Mouse (Mus musculus) hematopoietic multipotent progenitor cell, adult 10-12 weeks (in vitro differentiated cells): ENCODE results near the gene Rps12-ps3. TPM values are rescaled to one million over a fixed set of nuclear protein-coding genes. Genes with fewer than 3 reads are reported as not detected.

Experiments used
- polyA plus RNA-seq: library from polyadenylated mRNA; stranded (reverse); fragments of >175 nt; gene quantifications from 2 replicates; pipeline ENCODE4 v1.2.3, GENCODE M21; 2012; ENCODE audit warnings: low replicate concordance

Rps12-ps3 gene
- 4.9 and 56.9 TPM in 2 replicates for polyA plus RNA-seq

DNA sequence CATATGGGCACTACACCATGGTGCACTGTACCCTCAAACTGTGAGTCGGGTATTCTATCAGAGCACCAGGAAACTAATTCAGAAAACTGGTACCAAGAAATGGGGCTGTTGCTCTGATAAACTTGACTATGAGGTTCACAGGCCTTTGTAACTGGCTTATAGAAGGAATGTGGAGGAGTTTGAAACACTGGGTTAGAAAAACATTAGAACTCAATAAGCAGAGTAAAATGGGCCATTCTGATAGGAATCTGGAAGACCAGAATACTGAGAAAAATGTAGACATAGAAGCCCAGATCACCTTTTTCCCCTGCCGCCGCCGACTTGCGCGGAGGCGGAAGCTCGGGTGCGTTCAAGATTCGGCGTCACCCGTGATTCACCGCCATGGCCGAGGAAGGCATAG, at the start of gene Rps12-ps3:
Gene Rps12-ps3, plus strand, starts transcription at position 301 of the 400 bp plus-strand sequence.

DNA sequence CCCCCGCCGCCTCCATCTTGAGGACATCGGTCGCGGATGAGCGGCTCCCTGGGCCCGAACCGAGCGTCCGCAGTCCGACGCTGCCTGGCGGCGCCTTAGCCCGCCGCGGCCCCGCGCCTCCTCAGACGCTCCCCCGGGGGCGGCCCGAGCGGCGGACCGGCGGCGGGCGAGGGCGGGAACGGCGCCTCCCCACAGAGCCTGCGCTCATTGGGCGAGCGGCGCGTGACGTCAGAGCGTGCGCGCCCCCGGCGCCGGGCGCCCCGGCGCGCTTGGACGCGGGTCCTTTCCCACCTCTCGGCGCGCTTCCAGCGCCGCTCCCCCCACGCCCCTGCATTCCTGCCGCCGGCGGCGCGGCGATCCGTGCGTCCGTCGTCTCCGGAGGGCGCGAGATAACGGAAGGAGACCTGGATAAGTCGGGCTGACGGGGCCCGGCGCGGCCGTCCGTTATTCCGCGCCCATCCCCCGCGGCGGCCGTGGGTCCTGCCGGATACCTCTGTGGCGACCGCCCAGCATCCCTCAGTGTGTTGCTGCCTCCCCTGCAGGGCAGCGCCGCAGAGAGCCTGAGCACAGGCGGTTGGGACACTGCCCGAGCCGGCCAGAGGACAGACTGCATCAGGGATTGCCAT, 23.7 kb downstream of the Rps12-ps3 start, which contains the start of gene Pdzd8:
Gene Pdzd8, minus strand, starts transcription at position 123 of the 626 bp plus-strand sequence.

Other genes with a start within 250 kb of the Rps12-ps3 start
- 1.5 and 2.0 TPM in 2 replicates for gene Shtn1, start 246.2 kb upstream of the Rps12-ps3 start, polyA plus RNA-seq
- gene Vax1, start 152.2 kb upstream of the Rps12-ps3 start, polyA plus RNA-seq, result not detected in 2 replicates
- not detected in 2 replicates for gene Kcnk18, start 103.1 kb upstream of the Rps12-ps3 start, polyA plus RNA-seq
- gene Slc18a2, start 61.4 kb upstream of the Rps12-ps3 start, polyA plus RNA-seq, result 0.40 and 1.0 TPM in 2 replicates
- 12.3 and 18.0 TPM in 2 replicates for gene Pdzd8, start 23.5 kb downstream of the Rps12-ps3 start, polyA plus RNA-seq
- gene Emx2, start 136.1 kb downstream of the Rps12-ps3 start, polyA plus RNA-seq, result not detected in 2 replicates